Mouse (Mus musculus) midbrain, embryonic 16.5 days (tissue): ENCODE results near the gene Rps29. TPM values are rescaled to one million over a fixed set of nuclear protein-coding genes. Genes with fewer than 3 reads are reported as not detected.

Source experiments
- ATAC-seq: fragments of 200-750 bp; cut with Nextera tagmentation; 2 replicates; pipeline ENCODE4 v1.8.0; 2017; ENCODE audit warnings: moderate TSS enrichment
- H3K27ac ChIP-seq: fragments of 300-500 bp; sonication (generic); 2 replicates; pipeline ENCODE4 v1.5.1; 2014; ENCODE audit warnings: mild to moderate bottlenecking, low read length, mixed read lengths
- H3K27me3 ChIP-seq: fragments of 300-500 bp; sonication (generic); 2 replicates; pipeline ENCODE4 v1.6.1; 2014; ENCODE audit warnings: low read depth, low read length, mixed read lengths; ENCODE audit not compliant: control insufficient read depth, insufficient read depth
- H3K36me3 ChIP-seq: fragments of 300-500 bp; sonication (generic); 2 replicates; pipeline ENCODE4 v1.6.1; 2014; ENCODE audit warnings: mild to moderate bottlenecking, low read length, moderate library complexity, mixed read lengths; ENCODE audit not compliant: control insufficient read depth, insufficient read depth
- H3K4me1 ChIP-seq: fragments of 300-500 bp; sonication (generic); 2 replicates; pipeline ENCODE4 v1.6.1; 2014; ENCODE audit warnings: mild to moderate bottlenecking, low read length, mixed read lengths; ENCODE audit not compliant: control insufficient read depth, insufficient read depth
- H3K4me2 ChIP-seq: fragments of 300-500 bp; sonication (generic); 2 replicates; pipeline ENCODE4 v1.6.1; 2014; ENCODE audit warnings: mild to moderate bottlenecking, low read length, mixed read lengths
- H3K4me3 ChIP-seq: fragments of 300-500 bp; sonication (generic); 2 replicates; pipeline ENCODE4 v1.5.1; 2014; ENCODE audit warnings: low read depth, mild to moderate bottlenecking, low read length, moderate library complexity, mixed read lengths
- H3K9ac ChIP-seq: fragments of 300-500 bp; sonication (generic); 2 replicates; pipeline ENCODE4 v1.6.1; 2014; ENCODE audit warnings: low read depth, low read length, mixed read lengths
- H3K9me3 ChIP-seq: fragments of 300-500 bp; sonication (generic); replicated peaks from 2 replicates; pipeline ENCODE4 v1.6.1; 2014; ENCODE audit warnings: mild to moderate bottlenecking, low read length, mixed read lengths; ENCODE audit not compliant: control insufficient read depth, poor library complexity, severe bottlenecking
- WGBS: fragments of 180-500 bp; shearing (Covaris S2); extraction: QIAGEN DNeasy Blood & Tissue Kit; methylation state at CpG from one replicate; pipeline ENCODE4 v1.1.7; 2014; 5-methylcytosine and 5-hydroxymethylcytosine counted together
- microRNA-seq: library from miRNA; unstranded; fragments of <30 nt; microRNA quantifications from one replicate; pipeline ENCODE4, GENCODE M21; 2017
- polyA plus RNA-seq: library from polyadenylated mRNA; unstranded; fragments of >200 nt; fragmentation: Nextera tagmentation; extraction: Ambion mirVana; gene quantifications from 2 replicates; pipeline ENCODE4 v1.2.1, GENCODE M21; 2015

Gene Rps29
- polyA plus RNA-seq, 1 experiment from 2014 or later: 919 TPM

DNA sequence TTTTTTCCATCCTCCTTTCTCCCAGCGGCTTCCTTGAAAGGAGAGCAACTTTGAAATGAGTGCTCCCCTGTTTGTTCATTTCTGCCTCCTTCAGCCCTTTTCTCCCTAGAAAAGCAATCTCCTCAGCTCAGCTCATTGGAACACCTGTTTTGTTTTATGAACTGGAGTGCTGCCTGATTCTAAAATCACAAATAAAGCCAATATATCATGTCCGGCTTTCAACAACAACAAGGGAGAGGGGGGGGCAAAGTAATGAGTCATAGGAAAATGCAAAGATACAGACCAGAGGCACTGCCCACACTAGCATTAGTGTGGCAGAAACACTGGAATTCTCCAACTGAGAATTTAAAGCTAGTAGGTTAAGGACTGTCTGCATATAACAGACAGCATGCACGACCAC, 31.4 kb downstream of the Rps29 start:
- no peaks in the 10 kb centered on the region for H3K27me3 ChIP-seq
- no peaks in the 10 kb centered on the region for H3K9me3 ChIP-seq
- no peak overlapping the region for H3K4me2 ChIP-seq
- no peak overlapping the region for H3K27ac ChIP-seq
- no peak for ATAC-seq
- no peak overlapping the region for H3K9ac ChIP-seq
- no peaks in the 10 kb centered on the region for H3K4me1 ChIP-seq
- WGBS: 90% methylated on average over 3 of the region's 3 CpGs
- H3K4me3 ChIP-seq: no peak overlapping the region
- H3K36me3 ChIP-seq: no peaks in the 10 kb centered on the region

DNA sequence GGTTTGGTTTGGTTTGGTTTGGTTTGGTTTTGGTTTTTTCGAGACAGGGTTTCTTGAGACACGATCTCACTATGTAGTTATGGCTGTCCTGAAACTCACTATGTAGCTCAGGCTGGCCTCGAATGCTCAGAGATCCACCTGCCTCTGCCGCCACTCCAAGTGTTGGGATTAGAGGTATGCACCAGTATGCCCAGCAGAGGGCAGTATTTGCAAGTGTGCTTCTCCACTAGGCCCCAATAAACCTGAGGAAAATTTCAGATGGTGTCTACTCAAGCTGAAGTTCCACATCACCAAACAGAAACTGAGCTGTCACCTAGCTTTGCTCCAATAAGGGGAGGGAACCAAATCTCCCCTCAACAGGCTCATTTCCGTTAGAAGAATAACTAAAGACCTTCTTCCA, 31.8 kb downstream of the Rps29 start:
- H3K4me2 ChIP-seq: no peak overlapping the region
- H3K4me1 ChIP-seq: no peaks in the 10 kb centered on the region
- H3K27ac ChIP-seq: no peak overlapping the region
- ATAC-seq: no peak
- WGBS: 89% methylated on average over 5 of the region's 5 CpGs
- no peaks in the 10 kb centered on the region for H3K27me3 ChIP-seq
- no peak overlapping the region for H3K4me3 ChIP-seq
- H3K9me3 ChIP-seq: no peaks in the 10 kb centered on the region
- H3K36me3 ChIP-seq: no peaks in the 10 kb centered on the region
- H3K9ac ChIP-seq: no peak overlapping the region

DNA sequence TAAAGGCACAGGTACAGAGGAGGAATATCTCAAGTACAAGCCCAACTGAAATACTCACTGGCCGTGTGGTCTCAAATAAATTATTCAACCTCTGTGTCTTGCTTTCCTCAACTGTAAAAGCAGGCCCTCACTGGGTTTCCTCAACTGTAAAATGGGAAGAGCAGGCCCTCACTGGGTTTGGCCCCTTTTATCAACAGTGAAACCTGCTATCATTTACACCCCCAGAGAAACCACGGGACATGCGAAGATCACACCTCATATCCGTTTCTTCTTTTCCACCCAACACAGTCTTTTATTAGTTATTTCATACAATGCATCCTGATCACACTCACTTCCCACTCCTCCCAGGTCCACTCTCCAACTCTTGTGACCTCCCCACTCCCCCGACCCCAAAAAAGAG, 33.9 kb downstream of the Rps29 start:
- Histone ChIP-seq H3K27me3 (no peaks in the 10 kb centered on the region), H3K9ac (no peak overlapping the region)
- ATAC-seq: no peak

DNA sequence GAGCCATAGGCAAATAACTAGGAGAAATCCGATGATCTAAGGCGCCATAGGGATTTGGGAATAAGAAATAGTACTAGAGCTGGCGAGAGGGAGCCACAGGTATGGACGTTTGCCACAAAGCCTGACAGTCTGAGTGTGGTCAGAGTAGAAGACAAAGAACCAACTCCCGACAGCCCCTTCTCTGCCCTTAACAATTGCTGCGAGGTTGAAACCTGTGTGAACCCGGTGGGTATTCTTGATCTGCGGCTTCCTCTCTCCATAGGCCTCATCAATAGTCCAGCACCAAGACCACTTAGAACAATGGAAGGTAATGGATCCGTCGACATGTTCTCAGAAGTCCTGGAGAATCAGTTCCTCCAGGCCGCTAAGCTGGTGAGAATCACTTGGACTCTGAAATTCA, 36.2 kb downstream of the Rps29 start:
- Histone ChIP-seq H3K36me3 (no peaks in the 10 kb centered on the region), H3K4me3 (no peak overlapping the region), H3K4me1 (no peaks in the 10 kb centered on the region), H3K27me3 (no peaks in the 10 kb centered on the region), H3K27ac (no peak overlapping the region), H3K4me2 (no peak overlapping the region), H3K9me3 (no peaks in the 10 kb centered on the region), H3K9ac (no peak overlapping the region)
- no peak for ATAC-seq
- 91% methylated on average over 11 of the region's 11 CpGs for WGBS

More for the DNA sequence above, 33.9 kb downstream of the Rps29 start:
- Histone ChIP-seq H3K27ac (no peak overlapping the region), H3K4me2 (no peak overlapping the region), H3K9me3 (no peaks in the 10 kb centered on the region), H3K4me3 (no peak overlapping the region), H3K36me3 (no peaks in the 10 kb centered on the region), H3K4me1 (no peaks in the 10 kb centered on the region)
- WGBS: 98% methylated on average over 5 of the region's 5 CpGs

DNA sequence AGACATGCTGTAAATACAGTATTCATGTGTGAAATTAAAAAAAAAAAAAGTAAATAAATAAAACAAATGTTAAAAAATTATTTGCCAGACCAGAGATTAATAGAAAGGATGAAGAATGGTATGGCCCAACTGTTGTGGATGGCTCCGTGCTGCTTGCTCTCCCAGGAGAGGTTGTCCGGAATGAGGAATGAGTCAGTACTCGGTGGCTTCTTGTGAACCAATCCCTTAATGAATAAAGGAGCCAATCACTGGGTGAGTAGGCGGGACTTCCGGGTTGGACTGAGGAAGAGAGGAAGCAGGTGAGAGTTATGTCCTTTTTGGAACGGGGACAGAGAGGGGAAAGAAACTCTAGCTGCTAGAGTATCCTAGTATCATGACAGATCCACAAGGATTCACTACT, 39.1 kb downstream of the Rps29 start:
- no peaks in the 10 kb centered on the region for H3K4me1 ChIP-seq
- no peaks in the 10 kb centered on the region for H3K27me3 ChIP-seq
- no peak overlapping the region for H3K27ac ChIP-seq
- no peaks in the 10 kb centered on the region for H3K36me3 ChIP-seq
- ATAC-seq: no peak
- no peak overlapping the region for H3K4me2 ChIP-seq
- H3K4me3 ChIP-seq: no peak overlapping the region
- 92% methylated on average over 6 of the region's 6 CpGs for WGBS
- H3K9ac ChIP-seq: no peak overlapping the region
- no peaks in the 10 kb centered on the region for H3K9me3 ChIP-seq

Small RNA genes lying within 50 kb of the gene (microRNA-seq; reads per million reads assigned to microRNA genes)
- gene Gm47287 (not detected), gene Gm47295 (0.86 reads per million)

Other genes starting within 250 kb of the Rps29 start
- 2.9 and 3.1 TPM in 2 replicates for gene Lrr1, start 9.6 kb upstream of the Rps29 start, polyA plus RNA-seq
- 286 and 296 TPM in 2 replicates for gene Rpl36al, start 24.9 kb upstream of the Rps29 start, polyA plus RNA-seq
- gene Mgat2, start 25.0 kb upstream of the Rps29 start, polyA plus RNA-seq: 30.6 and 34.7 TPM in 2 replicates
- gene Gm49383, start 37.9 kb upstream of the Rps29 start, polyA plus RNA-seq: 11.8 and 14.7 TPM in 2 replicates
- gene Dnaaf2, start 39.2 kb upstream of the Rps29 start, polyA plus RNA-seq: 5.9 and 6.4 TPM in 2 replicates
- 9.8 and 13.1 TPM in 2 replicates for gene Gm49384, start 45.1 kb upstream of the Rps29 start, polyA plus RNA-seq
- 2.5 and 2.7 TPM in 2 replicates for gene Pole2, start 69.0 kb upstream of the Rps29 start, polyA plus RNA-seq
- 15.6 and 19.3 TPM in 2 replicates for gene Klhdc1, start 82.0 kb upstream of the Rps29 start, polyA plus RNA-seq
- gene Klhdc2, start 137.5 kb upstream of the Rps29 start, polyA plus RNA-seq: 282 and 300 TPM in 2 replicates
- gene Nemf, start 198.0 kb upstream of the Rps29 start, polyA plus RNA-seq: 86.5 and 91.1 TPM in 2 replicates
- gene Arf6, start 213.0 kb upstream of the Rps29 start, polyA plus RNA-seq: 20.4 and 20.7 TPM in 2 replicates
- gene Gm9887, start 213.3 kb upstream of the Rps29 start, polyA plus RNA-seq: 0.88 and 0.99 TPM in 2 replicates